16 mouse cellular contexts compared by ENCODE assay signal in genomic region chr6:144445761-144446373, GRCm38 (mm10).
A peak's percentile ranks its signal among the peaks of the same experiment; 100 is the strongest.
DNase-seq lines count a peak whose midpoint lies in the region; ATAC-seq lines count a peak whose summit lies in the region.
"Had no signal": no experiment of that assay in that cellular context is flagged by ENCODE, and none has a peak within 500 bp of the region (broad histone marks: within the 10 kb centered on the region; RNA-seq: fewer than 3 reads in every experiment).

No protein-coding gene starts in this region.

- H3K27ac ChIP-seq in hindbrain, embryonic 11.5 days (ENCODE audit: low read depth, low read length), result no peak overlapping the region
- peak overlapping the region; percentile 56 for H3K27ac ChIP-seq in midbrain, embryonic 13.5 days
- H3K27ac ChIP-seq in liver, embryonic 11.5 days (ENCODE audit: low read depth, low read length), result no peak overlapping the region
- no peak overlapping the region for H3K27ac ChIP-seq in kidney, embryonic 15.5 days
- H3K27ac ChIP-seq: limb, embryonic 15.5 days; lung, embryonic 15.5 days; stomach, embryonic 15.5 days had no signal

- WGBS in hindbrain, embryonic 11.5 days, result 47% methylated on average over 8 of the region's 8 CpGs
- 21% methylated on average over 8 of the region's 8 CpGs for WGBS in midbrain, embryonic 13.5 days
- 76% methylated on average over 8 of the region's 8 CpGs for WGBS in liver, embryonic 11.5 days
- WGBS in kidney, embryonic 15.5 days, result 78% methylated on average over 8 of the region's 8 CpGs

- H3K9me3 ChIP-seq in hindbrain, embryonic 11.5 days (ENCODE audit: control insufficient read depth, low read length), result no peaks in the 10 kb centered on the region
- no peaks in the 10 kb centered on the region for H3K9me3 ChIP-seq in midbrain, embryonic 13.5 days
- H3K9me3 ChIP-seq in liver, embryonic 11.5 days (ENCODE audit: control insufficient read depth, low read length), result no peaks in the 10 kb centered on the region
- no peaks in the 10 kb centered on the region for H3K9me3 ChIP-seq in kidney, embryonic 15.5 days (replicated peaks)
- H3K9me3 ChIP-seq: limb, embryonic 15.5 days; lung, embryonic 15.5 days; stomach, embryonic 15.5 days had no signal

- no peaks in the 10 kb centered on the region for H3K27me3 ChIP-seq in hindbrain, embryonic 11.5 days (ENCODE audit: control insufficient read depth, insufficient read depth, low read length)
- H3K27me3 ChIP-seq in midbrain, embryonic 13.5 days, result no peaks in the 10 kb centered on the region
- H3K27me3 ChIP-seq in liver, embryonic 11.5 days (replicated peaks; ENCODE audit: control insufficient read depth, insufficient read depth, low read length), result no peaks in the 10 kb centered on the region
- no peaks in the 10 kb centered on the region for H3K27me3 ChIP-seq in kidney, embryonic 15.5 days
- H3K27me3 ChIP-seq: CH12.LX; limb, embryonic 15.5 days; lung, embryonic 15.5 days; stomach, embryonic 15.5 days had no signal

- DNase-seq in MN1 (ENCODE audit: low spot score), result peak; percentile 7
- peak; percentile 30 for DNase-seq in Muller cell, postnatal 12 days (ENCODE audit: inconsistent ontology term)
- DNase-seq in hindbrain, embryonic 11.5 days (ENCODE audit: low spot score), result peak; percentile 32
- DNase-seq in liver, embryonic 11.5 days (ENCODE audit: low spot score), result no peak
- DNase-seq in adrenal gland, postnatal 10 days, result no peak
- DNase-seq: adrenal gland, adult 2 months; kidney, postnatal 25 days; layer of hippocampus, postnatal 36 days; thymus, postnatal 4 days had no signal

- no peak overlapping the region for H3K4me3 ChIP-seq in hindbrain, embryonic 11.5 days (ENCODE audit: low read depth, low read length)
- H3K4me3 ChIP-seq in midbrain, embryonic 13.5 days (replicated peaks), result no peak overlapping the region
- H3K4me3 ChIP-seq in liver, embryonic 11.5 days (ENCODE audit: low read depth, low read length), result no peak overlapping the region
- no peak overlapping the region for H3K4me3 ChIP-seq in kidney, embryonic 15.5 days (replicated peaks)
- H3K4me3 ChIP-seq: limb, embryonic 15.5 days; lung, embryonic 15.5 days; stomach, embryonic 15.5 days had no signal

- no peaks in the 10 kb centered on the region for H3K4me1 ChIP-seq in hindbrain, embryonic 11.5 days (replicated peaks; ENCODE audit: control insufficient read depth, insufficient read depth, low read length)
- H3K4me1 ChIP-seq in midbrain, embryonic 13.5 days (replicated peaks), result peaks cover 10% of the 10 kb centered on the region
- no peaks in the 10 kb centered on the region for H3K4me1 ChIP-seq in liver, embryonic 11.5 days (replicated peaks; ENCODE audit: control insufficient read depth, insufficient read depth, low read length)
- no peaks in the 10 kb centered on the region for H3K4me1 ChIP-seq in kidney, embryonic 15.5 days
- H3K4me1 ChIP-seq: limb, embryonic 15.5 days; lung, embryonic 15.5 days; stomach, embryonic 15.5 days had no signal

- no peak overlapping the region for H3K9ac ChIP-seq in hindbrain, embryonic 11.5 days (ENCODE audit: low read depth, low read length)
- H3K9ac ChIP-seq in midbrain, embryonic 13.5 days (replicated peaks), result no peak overlapping the region
- H3K9ac ChIP-seq in liver, embryonic 11.5 days (ENCODE audit: low read depth, low read length), result no peak overlapping the region
- no peak overlapping the region for H3K9ac ChIP-seq in kidney, embryonic 15.5 days
- H3K9ac ChIP-seq: limb, embryonic 15.5 days; lung, embryonic 15.5 days; stomach, embryonic 15.5 days had no signal

- peak; percentile 68 for ATAC-seq in hindbrain, embryonic 11.5 days (ENCODE audit: low FRiP score)
- ATAC-seq in midbrain, embryonic 13.5 days, result peak; percentile 85
- no peak for ATAC-seq in liver, embryonic 11.5 days (replicated peaks; ENCODE audit: low FRiP score)
- ATAC-seq in kidney, embryonic 15.5 days (replicated peaks; ENCODE audit: low FRiP score), result no peak
- ATAC-seq: inflammation-experienced regulatory T-cells, adult 6 months had no signal

- no peak overlapping the region for H3K4me2 ChIP-seq in hindbrain, embryonic 11.5 days (replicated peaks; ENCODE audit: low read depth, low read length)
- H3K4me2 ChIP-seq in midbrain, embryonic 13.5 days (replicated peaks), result no peak overlapping the region
- no peak overlapping the region for H3K4me2 ChIP-seq in liver, embryonic 11.5 days
- no peak overlapping the region for H3K4me2 ChIP-seq in kidney, embryonic 15.5 days
- H3K4me2 ChIP-seq: limb, embryonic 15.5 days; lung, embryonic 15.5 days; stomach, embryonic 15.5 days had no signal

- H3K36me3 ChIP-seq in hindbrain, embryonic 11.5 days (ENCODE audit: control insufficient read depth, insufficient read depth, low read length), result no peaks in the 10 kb centered on the region
- H3K36me3 ChIP-seq in midbrain, embryonic 13.5 days, result no peaks in the 10 kb centered on the region
- no peaks in the 10 kb centered on the region for H3K36me3 ChIP-seq in liver, embryonic 11.5 days (ENCODE audit: control insufficient read depth, insufficient read depth, low read length)
- H3K36me3 ChIP-seq in kidney, embryonic 15.5 days, result no peaks in the 10 kb centered on the region
- H3K36me3 ChIP-seq: limb, embryonic 15.5 days; lung, embryonic 15.5 days; stomach, embryonic 15.5 days had no signal

Comparison
In these comparisons a context has a peak if more than half of its experiments do, and no peak if none do; other contexts are left out.
1. DNase-seq: peak in MN1 (single experiment), Muller cell, postnatal 12 days (single experiment) and hindbrain, embryonic 11.5 days (single experiment); none in liver, embryonic 11.5 days (single experiment) and adrenal gland, postnatal 10 days (single experiment).
2. ATAC-seq: peak in hindbrain, embryonic 11.5 days (single experiment) and midbrain, embryonic 13.5 days (single experiment); none in liver, embryonic 11.5 days (single experiment) and kidney, embryonic 15.5 days (single experiment).